Mouse (Mus musculus): ENCODE measurements around the gene Mrpl37. TPM values are rescaled to one million over a fixed set of nuclear protein-coding genes. Genes with fewer than 3 reads are reported as not detected.

Mrpl37 gene
- polyA plus RNA-seq (2014; fragmentation: Illumina TruSeq; extraction: RNeasy Lipid Tissue Mini Kit (QIAGEN cat#74804); ENCODE audit: low read depth, low replicate concordance), result 27.9 TPM

GRCm38 (mm10) chr4:107066252-107067124, at the start of gene Mrpl37, which contains the start of gene Cyb5rl:
TSS of gene Mrpl37 (minus strand) at chr4:107066868.
TSS of gene Cyb5rl (plus strand) at chr4:107066988.

GRCm38 (mm10) chr4:107096841-107097373, 30.2 kb upstream of the Mrpl37 start, which contains the start of gene Cdcp2:
TSS of gene Cdcp2 (plus strand) at chr4:107096891.

Other genes with a start within 250 kb of the Mrpl37 start
- 35.0 TPM for gene Ssbp3, start 156.2 kb downstream of the Mrpl37 start, polyA plus RNA-seq (2014; fragmentation: Illumina TruSeq; extraction: RNeasy Lipid Tissue Mini Kit (QIAGEN cat#74804); ENCODE audit: low read depth, low replicate concordance)
- 3.0 TPM for gene Cyb5rl, start 120 bp upstream of the Mrpl37 start, polyA plus RNA-seq (2014; fragmentation: Illumina TruSeq; extraction: RNeasy Lipid Tissue Mini Kit (QIAGEN cat#74804); ENCODE audit: low read depth, low replicate concordance)
- gene Cdcp2, start 30.0 kb upstream of the Mrpl37 start, polyA plus RNA-seq (2014; fragmentation: Illumina TruSeq; extraction: RNeasy Lipid Tissue Mini Kit (QIAGEN cat#74804); ENCODE audit: low read depth, low replicate concordance), result not detected
- gene Tmem59, start 111.5 kb upstream of the Mrpl37 start, polyA plus RNA-seq (2014; fragmentation: Illumina TruSeq; extraction: RNeasy Lipid Tissue Mini Kit (QIAGEN cat#74804); ENCODE audit: low read depth, low replicate concordance), result 1,107 TPM
- 30.9 TPM for gene Tceanc2, start 112.2 kb upstream of the Mrpl37 start, polyA plus RNA-seq (2014; fragmentation: Illumina TruSeq; extraction: RNeasy Lipid Tissue Mini Kit (QIAGEN cat#74804); ENCODE audit: low read depth, low replicate concordance)
- gene Ldlrad1, start 142.3 kb upstream of the Mrpl37 start, polyA plus RNA-seq (2014; fragmentation: Illumina TruSeq; extraction: RNeasy Lipid Tissue Mini Kit (QIAGEN cat#74804); ENCODE audit: low read depth, low replicate concordance), result not detected
- gene Lrrc42, start 186.7 kb upstream of the Mrpl37 start, polyA plus RNA-seq (2014; fragmentation: Illumina TruSeq; extraction: RNeasy Lipid Tissue Mini Kit (QIAGEN cat#74804); ENCODE audit: low read depth, low replicate concordance), result 28.1 TPM
- gene Hspb11, start 186.7 kb upstream of the Mrpl37 start, polyA plus RNA-seq (2014; fragmentation: Illumina TruSeq; extraction: RNeasy Lipid Tissue Mini Kit (QIAGEN cat#74804); ENCODE audit: low read depth, low replicate concordance), result 72.5 TPM
- gene Dio1, start 240.3 kb upstream of the Mrpl37 start, polyA plus RNA-seq (2014; fragmentation: Illumina TruSeq; extraction: RNeasy Lipid Tissue Mini Kit (QIAGEN cat#74804); ENCODE audit: low read depth, low replicate concordance), result 147 TPM
- gene Yipf1, start 247.5 kb upstream of the Mrpl37 start, polyA plus RNA-seq (2014; fragmentation: Illumina TruSeq; extraction: RNeasy Lipid Tissue Mini Kit (QIAGEN cat#74804); ENCODE audit: low read depth, low replicate concordance), result 46.0 TPM

All from kidney, adult 10 weeks (tissue).